14 mouse cellular contexts compared by ENCODE assay signal in genomic region chr17:45867727-45868126, GRCm38 (mm10).
DNase-seq lines count a peak whose midpoint lies in the region; ATAC-seq and TF ChIP-seq lines count a peak whose summit lies in the region.
"Had no signal": no experiment of that assay in that cellular context is flagged by ENCODE, and none has a peak within 500 bp of the region (broad histone marks: within the 10 kb centered on the region; RNA-seq: fewer than 3 reads in every experiment).

No protein-coding gene starts in this region.

- WGBS in heart, adult 2 months: 50% methylated on average over 5 of the region's 5 CpGs
- WGBS in heart, embryonic 12.5 days: 63% methylated on average over 5 of the region's 5 CpGs
- 81% methylated on average over 5 of the region's 5 CpGs for whole genome bisulfite sequencing in kidney, embryonic 15.5 days
- whole genome bisulfite sequencing in kidney, embryonic 16.5 days: 73% methylated on average over 5 of the region's 5 CpGs
- WGBS in embryonic facial prominence, embryonic 10.5 days: 84% methylated on average over 5 of the region's 5 CpGs
- 39% methylated on average over 5 of the region's 5 CpGs for WGBS in small intestine, adult 2 months

- H3K9ac ChIP-seq in heart, adult 2 months (ENCODE audit: low read depth, low read length): no peak overlapping the region
- no peak overlapping the region for H3K9ac ChIP-seq in heart, embryonic 12.5 days
- no peak overlapping the region for H3K9ac ChIP-seq in kidney, embryonic 15.5 days
- H3K9ac ChIP-seq in kidney, embryonic 16.5 days (replicated peaks; ENCODE audit: low read length): no peak overlapping the region
- H3K9ac ChIP-seq: limb, embryonic 13.5 days; liver, embryonic 15.5 days; neural tube, embryonic 15.5 days had no signal

- peak in 1 of 2 experiments; percentile 56 for DNase-seq in heart, adult 2 months
- no peak for DNase-seq in embryonic facial prominence, embryonic 10.5 days (ENCODE audit: low spot score)
- no peak for DNase-seq in layer of hippocampus, postnatal 25 days (ENCODE audit: extremely low spot score in 1 of 2, low spot score in 1 of 2)
- DNase-seq: cerebellum, adult 8-10 months; retina, postnatal 1 day had no signal

- TF ChIP-seq POLR2A in heart, adult 2 months (IDR thresholded peaks at IDR 0.05; ENCODE audit: insufficient read depth, low read depth, low read length): no peak
- TF ChIP-seq POLR2A in small intestine, adult 2 months (IDR thresholded peaks at IDR 0.05; ENCODE audit: low read depth, low read length): no peak

- 0 out of 2 replicates have a peak, but pooled peaks cover 7% of the 10 kb centered on the region for H3K9me3 ChIP-seq in heart, embryonic 12.5 days (replicated peaks)
- no peaks in the 10 kb centered on the region for H3K9me3 ChIP-seq in kidney, embryonic 15.5 days (replicated peaks)
- H3K9me3 ChIP-seq in kidney, embryonic 16.5 days (ENCODE audit: low read length): 0 out of 2 replicates have a peak, but pooled peaks cover 6% of the 10 kb centered on the region
- H3K9me3 ChIP-seq in embryonic facial prominence, embryonic 10.5 days: no peaks in the 10 kb centered on the region; the same call in 1 of the 2 replicates
- H3K9me3 ChIP-seq: limb, embryonic 13.5 days; liver, embryonic 15.5 days; neural tube, embryonic 15.5 days had no signal

- H3K79me2 ChIP-seq in heart, adult 2 months (replicated peaks; ENCODE audit: control insufficient read depth, insufficient read depth, low read length): no peaks in the 10 kb centered on the region

- intact Hi-C loops in heart, adult 2 months (cut with DNase I): no loop called here

- TF ChIP-seq EP300 in heart, adult 2 months (IDR thresholded peaks at IDR 0.05; ENCODE audit: insufficient read depth, low read depth, low read length): no peak

- no peaks in the 10 kb centered on the region for H3K27me3 ChIP-seq in heart, adult 2 months (ENCODE audit: control insufficient read depth, insufficient read depth, low read length)
- H3K27me3 ChIP-seq in heart, embryonic 12.5 days (replicated peaks): peaks cover 19% of the 10 kb centered on the region
- peaks cover 21% of the 10 kb centered on the region for H3K27me3 ChIP-seq in kidney, embryonic 15.5 days
- H3K27me3 ChIP-seq in kidney, embryonic 16.5 days (ENCODE audit: insufficient read depth, low read length): peaks cover 11% of the 10 kb centered on the region; the same call in 1 of the 2 replicates
- peaks cover 81% of the 10 kb centered on the region for H3K27me3 ChIP-seq in embryonic facial prominence, embryonic 10.5 days (replicated peaks; ENCODE audit: low read depth, poor library complexity, severe bottlenecking)
- H3K27me3 ChIP-seq in small intestine, adult 2 months (ENCODE audit: control insufficient read depth, insufficient read depth, low read length): no peaks in the 10 kb centered on the region

- no peak overlapping the region for H3K4me3 ChIP-seq in heart, adult 2 months
- H3K4me3 ChIP-seq in heart, embryonic 12.5 days: no peak overlapping the region
- no peak overlapping the region for H3K4me3 ChIP-seq in kidney, embryonic 15.5 days (replicated peaks)
- no peak overlapping the region for H3K4me3 ChIP-seq in kidney, embryonic 16.5 days (ENCODE audit: low read length)
- no peak overlapping the region for H3K4me3 ChIP-seq in embryonic facial prominence, embryonic 10.5 days
- peak overlapping the region; percentile 10; the same call in 1 of the 2 replicates for H3K4me3 ChIP-seq in small intestine, adult 2 months (ENCODE audit: low read depth, low read length)
- H3K4me3 ChIP-seq: limb, embryonic 13.5 days; liver, embryonic 15.5 days; neural tube, embryonic 15.5 days had no signal

- H3K36me3 ChIP-seq in heart, adult 2 months (ENCODE audit: control insufficient read depth, insufficient read depth, low read length): no peaks in the 10 kb centered on the region
- H3K36me3 ChIP-seq in heart, embryonic 12.5 days: no peaks in the 10 kb centered on the region
- H3K36me3 ChIP-seq in kidney, embryonic 15.5 days: no peaks in the 10 kb centered on the region
- no peaks in the 10 kb centered on the region for H3K36me3 ChIP-seq in kidney, embryonic 16.5 days (ENCODE audit: insufficient read depth, low read length)
- H3K36me3 ChIP-seq in embryonic facial prominence, embryonic 10.5 days (replicated peaks): no peaks in the 10 kb centered on the region
- no peaks in the 10 kb centered on the region for H3K36me3 ChIP-seq in small intestine, adult 2 months (ENCODE audit: control insufficient read depth, insufficient read depth, low read length)
- H3K36me3 ChIP-seq: limb, embryonic 13.5 days; liver, embryonic 15.5 days; neural tube, embryonic 15.5 days had no signal

- ATAC-seq in heart, embryonic 12.5 days (ENCODE audit: insufficient number of reproducible peaks, low FRiP score): no peak
- no peak for ATAC-seq in kidney, embryonic 15.5 days (replicated peaks; ENCODE audit: low FRiP score)
- ATAC-seq in kidney, embryonic 16.5 days (ENCODE audit: low FRiP score, low TSS enrichment): no peak
- no peak for ATAC-seq in erythroid progenitor cell, adult 5-6 weeks (replicated peaks; ENCODE audit: low FRiP score, poor library complexity, severe bottlenecking)
- ATAC-seq: inflammation-experienced regulatory T-cells, adult 6 months had no signal

- peaks cover 17% of the 10 kb centered on the region for H3K4me1 ChIP-seq in heart, adult 2 months (ENCODE audit: control insufficient read depth, insufficient read depth, low read length)
- H3K4me1 ChIP-seq in heart, embryonic 12.5 days (replicated peaks): peaks cover 51% of the 10 kb centered on the region
- H3K4me1 ChIP-seq in kidney, embryonic 15.5 days: peaks cover 70% of the 10 kb centered on the region
- H3K4me1 ChIP-seq in kidney, embryonic 16.5 days (ENCODE audit: insufficient read depth, low read length): peaks cover 50% of the 10 kb centered on the region
- peaks cover 84% of the 10 kb centered on the region for H3K4me1 ChIP-seq in embryonic facial prominence, embryonic 10.5 days
- H3K4me1 ChIP-seq in small intestine, adult 2 months (ENCODE audit: control insufficient read depth, insufficient read depth, insufficient read length, low read length): peaks cover 69% of the 10 kb centered on the region

- peak overlapping the region; percentile 36 for H3K27ac ChIP-seq in heart, adult 2 months
- H3K27ac ChIP-seq in heart, embryonic 12.5 days (ENCODE audit: poor library complexity, severe bottlenecking): no peak overlapping the region
- H3K27ac ChIP-seq in kidney, embryonic 15.5 days: 0 out of 2 replicates have a peak overlapping the region, but pooled peaks have one; percentile 3
- H3K27ac ChIP-seq in kidney, embryonic 16.5 days (ENCODE audit: low read length): no peak overlapping the region
- peak overlapping the region; percentile 15; the same call in 1 of the 2 replicates for H3K27ac ChIP-seq in embryonic facial prominence, embryonic 10.5 days (replicated peaks)
- H3K27ac ChIP-seq in small intestine, adult 2 months (ENCODE audit: insufficient read depth, low read depth, low read length): peak overlapping the region; percentile 30; the same call in 1 of the 2 replicates
- H3K27ac ChIP-seq: limb, embryonic 13.5 days; liver, embryonic 15.5 days; neural tube, embryonic 15.5 days had no signal

- TF ChIP-seq CTCF in heart, adult 2 months (IDR thresholded peaks at IDR 0.05): no peak
- no peak for TF ChIP-seq CTCF in small intestine, adult 2 months (IDR thresholded peaks at IDR 0.05; ENCODE audit: extremely low read depth, insufficient read length, insufficient replicate concordance, low read depth, low read length)

- no peak overlapping the region for H3K4me2 ChIP-seq in heart, embryonic 12.5 days
- H3K4me2 ChIP-seq in kidney, embryonic 15.5 days: no peak overlapping the region
- H3K4me2 ChIP-seq in kidney, embryonic 16.5 days (replicated peaks; ENCODE audit: low read depth, low read length): no peak overlapping the region
- H3K4me2 ChIP-seq: limb, embryonic 13.5 days; liver, embryonic 15.5 days; neural tube, embryonic 15.5 days had no signal

Comparison
In these comparisons a context has a peak if more than half of its experiments do, and no peak if none do; other contexts are left out.
1. H3K27ac ChIP-seq: peak in heart, adult 2 months (single experiment), kidney, embryonic 15.5 days (single experiment), embryonic facial prominence, embryonic 10.5 days (single experiment) and small intestine, adult 2 months (single experiment); none in heart, embryonic 12.5 days (single experiment) and kidney, embryonic 16.5 days (single experiment).